Mouse (Mus musculus) heart, embryonic 15.5 days (tissue): ENCODE results near the gene Sap30l. TPM values are rescaled to one million over a fixed set of nuclear protein-coding genes. Genes with fewer than 3 reads are reported as not detected.
"Not testable (repeated sequence)": the region's sequence is repeated elsewhere in the genome, so short reads cannot be mapped to it uniquely, and the experiment has no call there.

Experiments used
- ATAC-seq: fragments of 200-750 bp; cut with Nextera tagmentation; replicated peaks from 2 replicates; pipeline ENCODE4 v1.8.0; 2017; ENCODE audit warnings: low read depth, moderate TSS enrichment; ENCODE audit not compliant: insufficient number of reproducible peaks, insufficient read depth, low FRiP score
- H3K27ac ChIP-seq: fragments of 300-500 bp; sonication (generic); 2 replicates; pipeline ENCODE4 v1.5.1; 2015; ENCODE audit warnings: mild to moderate bottlenecking, inconsistent platforms
- H3K27me3 ChIP-seq: fragments of 300-500 bp; sonication (generic); 2 replicates; pipeline ENCODE4 v1.6.1; 2015; ENCODE audit warnings: inconsistent platforms
- H3K36me3 ChIP-seq: fragments of 300-500 bp; sonication (generic); 2 replicates; pipeline ENCODE4 v1.6.1; 2015; ENCODE audit warnings: mild to moderate bottlenecking, inconsistent platforms
- H3K4me1 ChIP-seq: fragments of 300-500 bp; sonication (generic); replicated peaks from 2 replicates; pipeline ENCODE4 v1.6.1; 2015; ENCODE audit warnings: inconsistent platforms
- H3K4me2 ChIP-seq: fragments of 300-500 bp; sonication (generic); 2 replicates; pipeline ENCODE4 v1.6.1; 2015; ENCODE audit warnings: inconsistent platforms, mild to moderate bottlenecking, moderate library complexity
- H3K4me3 ChIP-seq: fragments of 300-500 bp; sonication (generic); 2 replicates; pipeline ENCODE4 v1.5.1; 2015; ENCODE audit warnings: mild to moderate bottlenecking, inconsistent platforms
- H3K9ac ChIP-seq: fragments of 300-500 bp; sonication (generic); 2 replicates; pipeline ENCODE4 v1.6.1; 2015; ENCODE audit warnings: mild to moderate bottlenecking, inconsistent platforms
- H3K9me3 ChIP-seq: fragments of 300-500 bp; sonication (generic); replicated peaks from 2 replicates; pipeline ENCODE4 v1.6.1; 2016; ENCODE audit warnings: inconsistent platforms
- WGBS: fragments of 180-500 bp; shearing (Covaris S2); methylation state at CpG from one replicate; pipeline ENCODE4 v1.1.7; 2015; ENCODE audit warnings: mixed read lengths; 5-methylcytosine and 5-hydroxymethylcytosine counted together
- polyA plus RNA-seq: library from polyadenylated mRNA; unstranded; fragments of >200 nt; fragmentation: Nextera tagmentation; extraction: Ambion mirVana; gene quantifications from 2 replicates; pipeline ENCODE4 v1.2.1, GENCODE M21; 2015

Sap30l gene
- polyA plus RNA-seq, 1 experiment from 2014 or later: 8.9 TPM

DNA sequence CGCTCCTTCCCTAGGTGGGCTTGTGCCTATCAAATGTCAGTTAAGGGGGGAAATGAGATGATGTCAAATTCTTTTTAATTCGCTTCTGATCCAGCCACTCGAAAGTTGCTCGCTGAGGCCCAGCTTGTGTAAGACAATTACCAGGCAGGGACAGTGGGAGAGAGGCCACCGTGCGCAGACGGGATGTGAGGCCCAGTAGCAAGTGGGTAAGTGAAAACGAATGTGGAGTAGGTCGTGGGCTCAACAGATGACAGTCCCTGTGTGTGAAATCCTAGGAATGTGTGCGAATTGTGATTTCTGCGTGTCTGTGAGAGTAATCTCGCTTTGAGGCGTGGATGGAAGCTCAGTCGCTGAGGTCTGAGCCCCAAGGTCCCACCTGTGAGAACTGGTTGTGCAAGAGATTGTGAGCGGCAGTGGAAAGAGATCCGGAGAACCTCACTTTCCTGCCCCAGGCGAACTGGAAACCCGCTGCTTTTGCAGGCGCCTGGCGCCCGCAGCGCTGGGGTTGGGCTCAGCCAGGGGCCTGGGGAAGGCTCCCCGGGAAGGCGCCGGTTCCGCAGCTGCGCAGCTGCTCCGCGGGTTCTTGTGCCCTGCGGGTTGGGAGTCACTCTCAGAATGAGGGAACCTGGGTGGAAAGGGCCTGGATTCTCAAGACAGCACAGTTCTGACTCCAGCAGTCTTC lies 32.0 kb downstream of the Sap30l start:
- 13% methylated on average over 30 of the region's 30 CpGs for WGBS
- peak overlapping the region; percentile 27 for H3K4me3 ChIP-seq
- peak overlapping the region; percentile 41; the same call in 1 of the 2 replicates for H3K9ac ChIP-seq
- peaks cover 92% of the 10 kb centered on the region for H3K27me3 ChIP-seq
- no peaks in the 10 kb centered on the region for H3K36me3 ChIP-seq
- H3K9me3 ChIP-seq: no peaks in the 10 kb centered on the region
- peaks cover 36% of the 10 kb centered on the region for H3K4me1 ChIP-seq
- peak overlapping the region; percentile 78 for H3K27ac ChIP-seq
- H3K4me2 ChIP-seq: peak overlapping the region; percentile 55
- no peak for ATAC-seq

DNA sequence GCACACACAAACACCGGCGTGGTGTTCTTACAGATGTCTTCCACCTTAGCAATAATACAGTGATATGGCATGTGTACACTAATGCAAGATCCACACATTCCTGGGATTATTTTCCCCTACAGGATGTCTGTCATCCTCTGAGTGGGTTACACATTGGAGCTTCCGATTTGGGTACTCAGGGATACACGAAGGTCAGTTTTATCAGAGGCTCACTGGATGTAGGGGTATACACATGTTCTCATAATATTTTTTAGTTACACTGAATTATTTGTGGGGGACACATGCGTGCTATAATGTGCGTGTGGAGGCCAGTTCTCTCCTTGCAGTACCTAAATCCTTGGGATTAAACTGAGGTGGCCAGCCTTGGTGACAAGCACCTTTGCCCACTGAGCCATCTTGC lies 32.6 kb downstream of the Sap30l start:
- peaks cover 94% of the 10 kb centered on the region for H3K27me3 ChIP-seq
- H3K4me2 ChIP-seq: peak overlapping the region; percentile 55
- peaks cover 33% of the 10 kb centered on the region for H3K4me1 ChIP-seq
- no peaks in the 10 kb centered on the region for H3K9me3 ChIP-seq
- H3K9ac ChIP-seq: peak overlapping the region; percentile 41; the same call in 1 of the 2 replicates
- no peak for ATAC-seq
- 34% methylated on average over 6 of the region's 6 CpGs for WGBS
- H3K4me3 ChIP-seq: peak overlapping the region; percentile 27
- H3K36me3 ChIP-seq: no peaks in the 10 kb centered on the region
- H3K27ac ChIP-seq: peak overlapping the region; percentile 78

DNA sequence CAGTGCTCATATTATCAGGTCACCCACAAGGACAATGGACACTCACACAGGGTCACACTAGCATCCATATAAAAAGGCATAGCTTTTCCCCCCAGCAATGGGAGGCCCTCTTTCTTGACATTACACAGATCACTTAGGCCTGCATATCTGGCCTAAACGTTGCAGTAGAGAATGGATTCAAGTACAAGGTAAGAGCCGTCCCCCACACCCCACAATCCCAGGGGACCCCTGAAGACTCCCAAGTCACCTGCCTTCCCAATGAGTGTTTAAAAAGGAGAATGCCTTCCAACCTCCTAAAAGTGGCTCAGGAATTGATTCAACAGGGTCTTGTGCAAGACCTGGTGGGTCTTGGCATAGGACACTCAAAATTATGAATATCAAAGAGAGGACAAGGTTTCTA lies 33.9 kb downstream of the Sap30l start:
- peaks cover 94% of the 10 kb centered on the region for H3K27me3 ChIP-seq
- H3K9me3 ChIP-seq: no peaks in the 10 kb centered on the region
- H3K4me3 ChIP-seq: no peak overlapping the region
- H3K36me3 ChIP-seq: no peaks in the 10 kb centered on the region
- H3K4me1 ChIP-seq: peaks cover 29% of the 10 kb centered on the region
- no peak overlapping the region for H3K9ac ChIP-seq
- H3K4me2 ChIP-seq: no peak overlapping the region
- no peak for ATAC-seq
- H3K27ac ChIP-seq: no peak overlapping the region
- 17% methylated on average over 2 of the region's 2 CpGs for WGBS

DNA sequence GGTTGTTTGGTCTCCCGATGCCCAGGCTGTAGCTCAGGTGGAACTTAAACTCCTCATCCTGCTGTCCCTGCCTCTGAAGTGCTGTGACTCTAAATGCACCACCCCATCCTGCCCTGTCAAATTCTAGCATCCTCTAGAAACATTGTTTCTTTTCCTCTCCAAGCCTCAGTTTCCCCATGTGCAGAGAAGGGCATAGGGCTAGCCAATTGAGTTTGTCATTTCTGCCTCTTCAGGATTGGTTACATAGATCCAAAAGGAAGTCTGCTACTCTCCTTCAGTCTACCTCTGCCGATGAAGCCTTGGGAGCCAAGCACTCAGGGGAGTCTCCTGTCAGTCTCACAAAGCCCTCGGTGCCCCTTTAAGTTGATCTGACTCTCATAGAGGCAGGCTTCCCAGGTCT lies 34.5 kb downstream of the Sap30l start:
- no peaks in the 10 kb centered on the region for H3K36me3 ChIP-seq
- 41% methylated on average over 3 of the region's 3 CpGs for WGBS
- no peak for ATAC-seq
- peaks cover 29% of the 10 kb centered on the region for H3K4me1 ChIP-seq
- H3K4me3 ChIP-seq: no peak overlapping the region
- no peak overlapping the region for H3K27ac ChIP-seq
- H3K9me3 ChIP-seq: no peaks in the 10 kb centered on the region
- H3K9ac ChIP-seq: no peak overlapping the region
- peaks cover 94% of the 10 kb centered on the region for H3K27me3 ChIP-seq
- no peak overlapping the region for H3K4me2 ChIP-seq

DNA sequence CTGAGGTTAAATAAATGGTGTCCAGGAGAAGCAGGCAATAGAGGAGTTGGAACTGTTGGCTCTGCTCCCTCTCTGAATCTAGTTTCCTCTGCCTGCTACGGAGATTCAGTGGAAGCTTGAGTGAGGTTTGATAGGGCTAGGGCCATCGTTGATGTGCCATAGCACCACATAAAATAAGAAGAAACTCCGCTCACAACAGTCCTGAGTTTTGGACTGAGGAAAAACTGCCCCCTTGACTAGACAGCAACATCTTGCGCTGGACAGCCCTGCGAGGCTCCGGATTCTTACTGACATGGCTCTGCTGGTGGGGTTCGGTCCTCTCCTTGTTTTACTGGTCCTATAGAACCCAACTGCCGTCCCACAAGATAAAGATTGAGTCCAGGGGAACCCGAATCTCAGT lies 35.0 kb downstream of the Sap30l start:
- H3K9ac ChIP-seq: no peak overlapping the region

DNA sequence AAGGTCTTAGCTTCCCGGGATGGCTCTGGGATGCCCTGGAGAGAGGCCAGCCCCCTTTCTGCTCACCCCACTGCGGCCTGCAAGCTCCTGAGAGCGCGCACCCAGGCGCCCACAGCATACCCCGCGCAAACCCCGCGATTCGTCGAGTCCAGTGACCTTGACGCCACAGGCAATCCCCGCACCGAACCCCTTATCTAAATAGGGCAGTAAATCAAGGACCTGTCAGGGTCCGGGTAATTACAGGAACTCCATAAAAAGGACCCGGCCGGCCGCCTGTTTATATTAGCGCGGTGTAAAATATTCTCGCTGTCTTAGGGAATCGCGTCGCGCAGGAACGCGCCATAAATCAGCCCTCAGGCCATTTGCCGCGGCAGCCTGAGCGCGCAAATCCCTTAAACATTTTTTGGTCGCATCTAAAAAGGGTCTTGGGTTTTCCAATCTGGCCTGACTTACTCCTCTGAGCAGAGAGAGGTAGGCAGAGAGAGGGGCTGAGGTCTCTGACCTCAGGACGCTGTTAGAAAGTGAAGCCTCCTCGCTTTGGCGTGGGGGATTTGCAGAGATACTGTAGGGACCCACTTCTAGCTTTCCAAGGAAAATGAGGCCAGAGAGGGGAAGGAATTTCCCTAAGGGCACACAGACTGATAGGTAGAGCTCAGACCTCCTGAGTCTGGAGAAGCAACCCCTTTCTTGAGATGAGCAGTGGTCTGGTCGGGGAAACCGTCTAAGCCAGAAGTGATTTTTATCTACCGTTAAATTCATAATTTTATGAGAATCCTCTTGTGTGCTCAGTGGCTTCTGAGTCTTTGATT lies 35.6 kb downstream of the Sap30l start:
- peaks cover 24% of the 10 kb centered on the region for H3K4me1 ChIP-seq
- H3K4me2 ChIP-seq: peak overlapping the region; percentile 58
- H3K27ac ChIP-seq: no peak overlapping the region
- no peak for ATAC-seq
- H3K9ac ChIP-seq: peak overlapping the region; percentile 25; the same call in 1 of the 2 replicates
- H3K9me3 ChIP-seq: no peaks in the 10 kb centered on the region
- H3K27me3 ChIP-seq: peaks cover 92% of the 10 kb centered on the region
- no peaks in the 10 kb centered on the region for H3K36me3 ChIP-seq
- 7% methylated on average over 38 of the region's 38 CpGs for WGBS
- H3K4me3 ChIP-seq: peak overlapping the region; percentile 27

More for the DNA sequence above, 35.0 kb downstream of the Sap30l start:
- no peaks in the 10 kb centered on the region for H3K9me3 ChIP-seq
- peaks cover 94% of the 10 kb centered on the region for H3K27me3 ChIP-seq
- ATAC-seq: no peak
- no peak overlapping the region for H3K27ac ChIP-seq
- 31% methylated on average over 9 of the region's 9 CpGs for WGBS
- peak overlapping the region; percentile 58; the same call in 1 of the 2 replicates for H3K4me2 ChIP-seq
- H3K4me3 ChIP-seq: peak overlapping the region; percentile 27
- peaks cover 27% of the 10 kb centered on the region for H3K4me1 ChIP-seq
- no peaks in the 10 kb centered on the region for H3K36me3 ChIP-seq

DNA sequence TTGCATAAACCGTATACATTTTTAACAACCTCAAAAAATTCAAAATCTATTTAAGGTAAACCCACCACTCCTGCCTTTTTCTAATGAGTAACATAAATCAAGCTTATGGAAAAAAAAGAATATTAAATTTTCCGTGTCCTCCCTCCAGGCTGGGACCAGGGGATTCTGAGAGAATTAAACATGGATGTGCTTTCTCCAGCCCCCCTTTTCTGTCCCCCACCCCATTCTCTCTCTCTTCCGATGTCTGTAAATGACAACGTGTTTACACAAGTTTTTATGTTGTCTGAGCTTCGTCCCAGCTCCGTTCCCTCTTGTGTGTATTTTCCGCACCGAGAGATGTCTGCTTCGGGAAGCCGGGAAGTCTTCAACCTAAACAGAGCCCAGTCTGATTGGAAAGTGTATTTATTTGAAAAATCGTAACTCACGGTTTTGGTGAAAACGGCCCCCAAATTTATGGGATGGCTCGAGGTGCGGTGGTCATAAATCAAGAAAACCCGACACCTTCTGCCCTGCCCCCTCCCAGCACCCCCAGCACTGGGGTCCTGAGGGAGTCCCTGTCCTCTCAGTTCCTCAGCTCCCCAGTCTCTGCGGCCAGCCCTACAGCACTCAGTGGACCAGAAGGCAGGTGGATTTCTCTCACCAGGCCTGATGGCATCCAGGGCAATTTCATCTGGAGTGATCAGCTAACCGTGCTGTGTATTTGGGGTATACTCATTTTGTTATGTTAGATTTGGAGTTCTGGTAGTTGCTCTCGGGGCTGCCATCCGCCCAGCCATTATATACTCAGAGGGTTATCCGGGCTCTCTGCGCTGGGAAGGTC lies 36.6 kb downstream of the Sap30l start:
- no peak overlapping the region for H3K4me2 ChIP-seq
- ATAC-seq: no peak

DNA sequence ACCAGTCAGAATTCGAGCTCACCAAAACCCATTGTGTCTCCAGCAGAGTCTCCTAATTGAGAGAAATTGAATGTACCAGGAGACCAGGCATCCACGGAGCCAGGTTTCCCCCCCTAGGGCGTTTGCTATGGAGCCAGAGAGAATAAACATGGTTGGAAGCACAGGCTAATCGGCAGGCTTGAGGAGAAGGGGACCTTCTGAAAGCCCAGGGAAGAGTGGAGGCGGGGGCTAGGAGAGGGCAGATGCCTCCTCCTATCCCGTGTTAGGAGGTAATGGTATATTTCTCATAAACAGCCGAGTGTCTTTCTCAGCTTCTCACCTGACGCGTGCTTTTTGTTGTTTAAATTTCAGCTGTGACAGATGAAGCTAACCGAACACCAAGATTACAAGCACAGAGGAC lies 39.5 kb downstream of the Sap30l start:
- no peak overlapping the region for H3K27ac ChIP-seq

More for the DNA sequence above, 36.6 kb downstream of the Sap30l start:
- WGBS: 32% methylated on average over 22 of the region's 22 CpGs
- H3K27me3 ChIP-seq: peaks cover 86% of the 10 kb centered on the region
- H3K9ac ChIP-seq: no peak overlapping the region
- H3K4me1 ChIP-seq: peaks cover 16% of the 10 kb centered on the region
- no peaks in the 10 kb centered on the region for H3K9me3 ChIP-seq
- no peaks in the 10 kb centered on the region for H3K36me3 ChIP-seq
- H3K27ac ChIP-seq: no peak overlapping the region
- no peak overlapping the region for H3K4me3 ChIP-seq

DNA sequence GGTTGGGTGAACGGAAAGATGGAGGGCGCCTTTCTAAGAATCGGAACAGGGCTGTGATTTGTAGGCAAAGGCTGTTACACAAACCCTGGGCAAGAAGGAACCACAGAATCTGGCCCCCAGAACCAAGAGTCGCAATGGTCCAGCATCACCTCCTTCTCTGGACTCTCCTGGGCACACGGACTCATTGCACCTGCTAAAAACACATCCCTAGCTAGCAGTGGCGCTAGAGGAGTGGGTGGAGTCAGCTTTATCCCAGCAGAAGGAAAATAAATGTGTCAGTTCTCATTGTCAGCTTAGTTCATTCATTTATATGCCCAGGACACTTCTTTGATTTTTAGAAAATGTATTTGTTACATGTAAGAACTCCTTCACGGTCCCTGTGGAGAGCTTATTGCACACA lies 40.0 kb downstream of the Sap30l start:
- Histone ChIP-seq H3K9me3 (no peaks in the 10 kb centered on the region), H3K27ac (no peak overlapping the region), H3K9ac (no peak overlapping the region), H3K4me1 (peaks cover 14% of the 10 kb centered on the region), H3K27me3 (peaks cover 59% of the 10 kb centered on the region), H3K4me3 (no peak overlapping the region), H3K36me3 (no peaks in the 10 kb centered on the region), H3K4me2 (no peak overlapping the region)
- WGBS: 44% methylated on average over 7 of the region's 7 CpGs
- ATAC-seq: no peak

More for the DNA sequence above, 39.5 kb downstream of the Sap30l start:
- Histone ChIP-seq H3K4me2 (no peak overlapping the region), H3K4me3 (no peak overlapping the region), H3K9ac (no peak overlapping the region), H3K27me3 (peaks cover 63% of the 10 kb centered on the region), H3K4me1 (peaks cover 16% of the 10 kb centered on the region), H3K9me3 (no peaks in the 10 kb centered on the region), H3K36me3 (no peaks in the 10 kb centered on the region)
- no peak for ATAC-seq
- WGBS: 32% methylated on average over 10 of the region's 10 CpGs

DNA sequence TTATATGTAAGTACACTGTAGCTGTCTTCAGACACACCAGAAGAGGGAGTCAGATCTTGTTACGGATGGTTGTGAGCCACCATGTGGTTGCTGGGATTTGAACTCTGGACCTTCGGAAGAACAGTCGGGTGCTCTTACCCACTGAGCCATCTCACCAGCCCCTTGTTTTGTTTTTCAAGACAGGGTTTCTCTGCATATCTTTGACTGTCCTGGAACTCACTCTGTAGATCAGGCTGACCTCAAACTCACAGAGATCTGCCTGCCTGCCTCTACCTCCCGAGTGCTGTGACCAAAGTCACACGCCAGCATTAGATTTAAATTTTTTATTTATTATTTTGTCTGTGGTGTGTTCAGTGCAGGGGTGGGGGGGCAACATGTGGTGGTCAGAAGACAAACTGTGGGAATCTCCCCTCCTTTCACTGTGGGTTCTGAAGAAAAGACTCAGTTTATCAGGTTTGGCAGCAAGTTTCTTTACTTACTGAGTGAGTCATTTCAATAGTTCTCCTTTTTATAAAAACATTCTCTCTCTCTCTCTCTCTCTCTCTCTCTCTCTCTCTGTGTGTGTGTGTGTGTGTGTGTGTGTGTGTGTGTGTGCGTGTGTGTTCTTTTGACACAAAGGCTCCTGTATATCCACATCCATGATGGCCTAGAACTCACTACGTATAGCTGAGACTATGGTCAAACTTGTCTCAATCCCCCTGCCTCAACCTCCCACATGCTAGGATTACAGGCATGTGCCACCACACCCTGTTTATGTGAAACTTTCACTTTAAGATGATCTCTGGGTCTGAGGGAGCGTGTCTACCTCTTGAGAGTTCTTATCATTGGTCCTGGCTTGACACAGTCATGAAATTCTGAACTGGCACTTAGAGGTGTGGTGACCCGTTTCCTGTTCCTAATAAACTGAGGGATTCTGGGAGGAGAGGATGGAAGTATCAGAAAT lies 45.3 kb downstream of the Sap30l start:
- H3K4me2 ChIP-seq, H3K4me3 ChIP-seq, ATAC-seq, H3K36me3 ChIP-seq, H3K9me3 ChIP-seq, H3K27ac ChIP-seq, H3K9ac ChIP-seq: not testable (repeated sequence)
- Histone ChIP-seq H3K4me1 (peaks cover 10% of the 10 kb centered on the region; the same call in 1 of the 2 replicates), H3K27me3 (peaks cover 21% of the 10 kb centered on the region)
- 73% methylated on average over 9 of the region's 9 CpGs for WGBS
